Mouse (Mus musculus): ENCODE results near the gene Psenen. TPM values are rescaled to one million over a fixed set of nuclear protein-coding genes. Genes with fewer than 3 reads are reported as not detected.

Gene Psenen
- polyA plus RNA-seq, 1 experiment from 2014 or later: 190 TPM

GRCm38 (mm10) chr7:30564970-30565571 is 1.6 kb upstream of the Psenen start, which contains the start of gene Igflr1:
Igflr1 (plus strand) TSS chr7:30565427.
- Histone ChIP-seq H3K9ac (ENCODE audit: low read depth, low read length) (no peak within 1 kb of the TSS), H3K36me3 (ENCODE audit: insufficient read depth, low read length) (peaks cover 31% of the 10 kb centered on the region), H3K27me3 (ENCODE audit: insufficient read depth, low read length) (no peaks in the 10 kb centered on the region), H3K4me3 (replicated peaks; ENCODE audit: low read depth, low read length) (no peak within 1 kb of the TSS), H3K4me1 (replicated peaks; ENCODE audit: insufficient read depth, low read length) (no peaks in the 10 kb centered on the region), H3K27ac (no peak within 1 kb of the TSS), H3K4me2 (ENCODE audit: low read length) (0 out of 2 replicates have a peak within 1 kb of the TSS, but pooled peaks have one; percentile 58), H3K9me3 (replicated peaks; ENCODE audit: low read length) (no peaks in the 10 kb centered on the region)
- no peak for TF ChIP-seq CTCF (IDR thresholded peaks at IDR 0.05; ENCODE audit: low read depth)
- ATAC-seq (replicated peaks; ENCODE audit: low FRiP score, low read depth) (no peak), DNase-seq (ENCODE audit: low spot score) (no peak)
- WGBS: 93% methylated on average over 12 of the region's 12 CpGs

- 24% methylated on average over 6 of the region's 6 CpGs for whole genome bisulfite sequencing
- peaks cover 19% of the 10 kb centered on the region for H3K36me3 ChIP-seq (ENCODE audit: insufficient read depth, low read length)
- H3K27ac ChIP-seq: peak overlapping the region; percentile 97; the same call in 1 of the 2 replicates
- H3K4me1 ChIP-seq (replicated peaks; ENCODE audit: insufficient read depth, low read length): peaks cover 2% of the 10 kb centered on the region; the same call in 1 of the 2 replicates
- DNase-seq (ENCODE audit: low spot score): no peak
- H3K27me3 ChIP-seq (ENCODE audit: insufficient read depth, low read length): no peaks in the 10 kb centered on the region
- peak overlapping the region; percentile 86 for H3K4me3 ChIP-seq (replicated peaks; ENCODE audit: low read depth, low read length)
- peak overlapping the region; percentile 58 for H3K4me2 ChIP-seq (ENCODE audit: low read length)
- ATAC-seq (replicated peaks; ENCODE audit: low FRiP score, low read depth): no peak
- 0 out of 2 replicates have a peak overlapping the region, but pooled peaks have one; percentile 86 for H3K9ac ChIP-seq (ENCODE audit: low read depth, low read length)
- no peaks in the 10 kb centered on the region for H3K9me3 ChIP-seq (replicated peaks; ENCODE audit: low read length)
- no peak for TF ChIP-seq CTCF (IDR thresholded peaks at IDR 0.05; ENCODE audit: low read depth)
These were observed 466 bp upstream of the Psenen start for GRCm38 (mm10) chr7:30563906-30564280.

GRCm38 (mm10) chr7:30562526-30563116 is 806 bp downstream of the Psenen start:
- peak overlapping the region; percentile 86 for H3K4me3 ChIP-seq (replicated peaks; ENCODE audit: low read depth, low read length)
- H3K4me1 ChIP-seq (replicated peaks; ENCODE audit: insufficient read depth, low read length): peaks cover 9% of the 10 kb centered on the region
- TF ChIP-seq CTCF (IDR thresholded peaks at IDR 0.05; ENCODE audit: low read depth): no peak
- peak; percentile 21 for DNase-seq (ENCODE audit: low spot score)
- H3K9me3 ChIP-seq (replicated peaks; ENCODE audit: low read length): no peaks in the 10 kb centered on the region
- WGBS: 1% methylated on average over 27 of the region's 27 CpGs
- peak overlapping the region; percentile 65 for H3K9ac ChIP-seq (ENCODE audit: low read depth, low read length)
- no peaks in the 10 kb centered on the region for H3K27me3 ChIP-seq (ENCODE audit: insufficient read depth, low read length)
- no peak for ATAC-seq (replicated peaks; ENCODE audit: low FRiP score, low read depth)
- peak overlapping the region; percentile 82 for H3K4me2 ChIP-seq (ENCODE audit: low read length)
- peak overlapping the region; percentile 97 for H3K27ac ChIP-seq
- H3K36me3 ChIP-seq (ENCODE audit: insufficient read depth, low read length): peaks cover 10% of the 10 kb centered on the region; the same call in 1 of the 2 replicates

GRCm38 (mm10) chr7:30560296-30560695 is 3.1 kb downstream of the Psenen start:
- Histone ChIP-seq H3K9ac (ENCODE audit: low read depth, low read length) (no peak overlapping the region), H3K9me3 (replicated peaks; ENCODE audit: low read length) (no peaks in the 10 kb centered on the region), H3K4me1 (replicated peaks; ENCODE audit: insufficient read depth, low read length) (peaks cover 9% of the 10 kb centered on the region), H3K4me2 (ENCODE audit: low read length) (peak overlapping the region; percentile 90), H3K27ac (no peak overlapping the region), H3K4me3 (replicated peaks; ENCODE audit: low read depth, low read length) (no peak overlapping the region), H3K27me3 (ENCODE audit: insufficient read depth, low read length) (no peaks in the 10 kb centered on the region), H3K36me3 (ENCODE audit: insufficient read depth, low read length) (peaks cover 23% of the 10 kb centered on the region; the same call in 1 of the 2 replicates)
- ATAC-seq (replicated peaks; ENCODE audit: low FRiP score, low read depth) (no peak), DNase-seq (ENCODE audit: low spot score) (no peak)
- TF ChIP-seq CTCF (IDR thresholded peaks at IDR 0.05; ENCODE audit: low read depth): no peak
- WGBS: 71% methylated on average over 2 of the region's 2 CpGs

GRCm38 (mm10) chr7:30559443-30559954 is 3.9 kb downstream of the Psenen start, which contains the start of gene Lin37:
Lin37 (minus strand) TSS chr7:30559838.
- H3K4me1 ChIP-seq (replicated peaks; ENCODE audit: insufficient read depth, low read length): peaks cover 9% of the 10 kb centered on the region
- H3K27ac ChIP-seq: peak within 1 kb of the TSS; percentile 54; the same call in 1 of the 2 replicates
- no peaks in the 10 kb centered on the region for H3K9me3 ChIP-seq (replicated peaks; ENCODE audit: low read length)
- ATAC-seq (replicated peaks; ENCODE audit: low FRiP score, low read depth) (peak; percentile 85), DNase-seq (ENCODE audit: low spot score) (peak; percentile 99)
- peak within 1 kb of the TSS; percentile 90 for H3K4me2 ChIP-seq (ENCODE audit: low read length)
- 0% methylated on average over 20 of the region's 20 CpGs for WGBS
- peaks cover 21% of the 10 kb centered on the region; the same call in 1 of the 2 replicates for H3K36me3 ChIP-seq (ENCODE audit: insufficient read depth, low read length)
- peak within 1 kb of the TSS; percentile 63 for H3K9ac ChIP-seq (ENCODE audit: low read depth, low read length)
- TF ChIP-seq CTCF (IDR thresholded peaks at IDR 0.05; ENCODE audit: low read depth): no peak
- no peaks in the 10 kb centered on the region for H3K27me3 ChIP-seq (ENCODE audit: insufficient read depth, low read length)
- peak within 1 kb of the TSS; percentile 42 for H3K4me3 ChIP-seq (replicated peaks; ENCODE audit: low read depth, low read length)

GRCm38 (mm10) chr7:30558656-30559442 is 4.6 kb downstream of the Psenen start:
- Histone ChIP-seq H3K9ac (ENCODE audit: low read depth, low read length) (peak overlapping the region; percentile 63), H3K27me3 (ENCODE audit: insufficient read depth, low read length) (no peaks in the 10 kb centered on the region), H3K36me3 (ENCODE audit: insufficient read depth, low read length) (peaks cover 21% of the 10 kb centered on the region; the same call in 1 of the 2 replicates), H3K4me1 (replicated peaks; ENCODE audit: insufficient read depth, low read length) (peaks cover 9% of the 10 kb centered on the region), H3K9me3 (replicated peaks; ENCODE audit: low read length) (no peaks in the 10 kb centered on the region), H3K4me3 (replicated peaks; ENCODE audit: low read depth, low read length) (peak overlapping the region; percentile 42), H3K27ac (peak overlapping the region; percentile 54; the same call in 1 of the 2 replicates), H3K4me2 (ENCODE audit: low read length) (peak overlapping the region; percentile 90)
- no peak for DNase-seq (ENCODE audit: low spot score)
- ATAC-seq (replicated peaks; ENCODE audit: low FRiP score, low read depth): no peak
- TF ChIP-seq CTCF (IDR thresholded peaks at IDR 0.05; ENCODE audit: low read depth): no peak
- WGBS: 12% methylated on average over 12 of the region's 12 CpGs

Measured in kidney, postnatal 0 days (tissue).